Mouse (Mus musculus) midbrain, postnatal 0 days (tissue): ENCODE results near the gene Zdhhc25. TPM values are rescaled to one million over a fixed set of nuclear protein-coding genes. Genes with fewer than 3 reads are reported as not detected.

Experiments used
- ATAC-seq: fragments of 200-750 bp; cut with Nextera tagmentation; 2 replicates; pipeline ENCODE4 v1.8.0; 2017; ENCODE audit warnings: moderate number of reproducible peaks, mild to moderate bottlenecking, moderate TSS enrichment, moderate library complexity; ENCODE audit not compliant: low FRiP score
- DNase-seq: peaks from one replicate; pipeline ENCODE4 v3.0.0-alpha.2; 2015; ENCODE audit warnings: low spot score
- H3K27ac ChIP-seq: fragments of 300-500 bp; sonication (generic); 2 replicates; pipeline ENCODE4 v1.5.1; 2014; ENCODE audit warnings: low read depth, mild to moderate bottlenecking, low read length, mixed read lengths
- H3K27me3 ChIP-seq: fragments of 300-500 bp; sonication (generic); 2 replicates; pipeline ENCODE4 v1.6.1; 2014; ENCODE audit warnings: low read length, control low read depth, mixed read lengths; ENCODE audit not compliant: insufficient read depth
- H3K36me3 ChIP-seq: fragments of 300-500 bp; sonication (generic); 2 replicates; pipeline ENCODE4 v1.6.1; 2014; ENCODE audit warnings: low read length, control low read depth, mixed read lengths; ENCODE audit not compliant: insufficient read depth
- H3K4me1 ChIP-seq: fragments of 300-500 bp; sonication (generic); 2 replicates; pipeline ENCODE4 v1.6.1; 2014; ENCODE audit warnings: mild to moderate bottlenecking, control low read depth, antibody characterized with exemption, low read length, mixed read lengths; ENCODE audit not compliant: insufficient read depth
- H3K4me2 ChIP-seq: fragments of 300-500 bp; sonication (generic); 2 replicates; pipeline ENCODE4 v1.6.1; 2014; ENCODE audit warnings: low read depth, mild to moderate bottlenecking, low read length, mixed read lengths; ENCODE audit not compliant: poor library complexity, severe bottlenecking
- H3K4me3 ChIP-seq: fragments of 300-500 bp; sonication (generic); 2 replicates; pipeline ENCODE4 v1.5.1; 2014; ENCODE audit warnings: low read depth, mild to moderate bottlenecking, low read length, moderate library complexity
- H3K9ac ChIP-seq: fragments of 300-500 bp; sonication (generic); replicated peaks from 2 replicates; pipeline ENCODE4 v1.6.1; 2014; ENCODE audit warnings: mild to moderate bottlenecking, low read length, moderate library complexity, mixed read lengths; ENCODE audit not compliant: poor library complexity, severe bottlenecking
- H3K9me3 ChIP-seq: fragments of 300-500 bp; sonication (generic); 2 replicates; pipeline ENCODE4 v1.6.1; 2016; ENCODE audit warnings: low read length, control low read depth
- CTCF ChIP-seq: IDR thresholded peaks from 2 replicates; pipeline ENCODE4 v1.5.1; 2016; ENCODE audit warnings: antibody characterized with exemption, mild to moderate bottlenecking
- WGBS: fragments of 180-500 bp; shearing (Covaris S2); extraction: QIAGEN DNeasy Blood & Tissue Kit; methylation state at CpG from one replicate; pipeline ENCODE4 v1.1.7; 2014; 5-methylcytosine and 5-hydroxymethylcytosine counted together
- polyA plus RNA-seq: library from polyadenylated mRNA; unstranded; fragments of >200 nt; fragmentation: Nextera tagmentation; extraction: Ambion mirVana; gene quantifications from 2 replicates; pipeline ENCODE4 v1.2.1, GENCODE M21; 2015
- total RNA-seq: library from RNA; depleted of rRNA; stranded (reverse); fragments of >200 nt; gene quantifications from 2 replicates; pipeline ENCODE4 v1.2.3, GENCODE M21; 2014

The Zdhhc25 gene
- total and polyA plus RNA-seq, 2 experiments from 2014 or later, result not detected

- DNase-seq (no peak), ATAC-seq (no peak)
- H3K9me3 ChIP-seq, result no peaks in the 10 kb centered on the region
- H3K4me1 ChIP-seq, result no peaks in the 10 kb centered on the region
- TF ChIP-seq CTCF, result no peak
- H3K4me3 ChIP-seq, result no peak overlapping the region
- H3K27ac ChIP-seq, result no peak overlapping the region
- H3K27me3 ChIP-seq, result peaks cover 4% of the 10 kb centered on the region; the same call in 1 of the 2 replicates
- no peaks in the 10 kb centered on the region for H3K36me3 ChIP-seq
- H3K9ac ChIP-seq, result no peak overlapping the region
- WGBS, result 53% methylated on average over 4 of the region's 4 CpGs
- H3K4me2 ChIP-seq, result no peak overlapping the region
Measured at GRCm38 (mm10) chr15:88565806-88566205, 34.3 kb upstream of the Zdhhc25 start.

GRCm38 (mm10) chr15:88570697-88571096 lies 29.4 kb upstream of the Zdhhc25 start:
- H3K4me3 ChIP-seq, result no peak overlapping the region
- H3K9ac ChIP-seq, result no peak overlapping the region
- peak overlapping the region; percentile 12; the same call in 1 of the 2 replicates for H3K4me2 ChIP-seq
- no peak overlapping the region for H3K27ac ChIP-seq
- no peaks in the 10 kb centered on the region for H3K27me3 ChIP-seq
- H3K9me3 ChIP-seq, result no peaks in the 10 kb centered on the region
- ATAC-seq, result no peak
- no peaks in the 10 kb centered on the region for H3K4me1 ChIP-seq
- WGBS, result 22% methylated on average over 17 of the region's 17 CpGs
- H3K36me3 ChIP-seq, result no peaks in the 10 kb centered on the region
- TF ChIP-seq CTCF, result no peak
- DNase-seq, result peak; percentile 88

DNA sequence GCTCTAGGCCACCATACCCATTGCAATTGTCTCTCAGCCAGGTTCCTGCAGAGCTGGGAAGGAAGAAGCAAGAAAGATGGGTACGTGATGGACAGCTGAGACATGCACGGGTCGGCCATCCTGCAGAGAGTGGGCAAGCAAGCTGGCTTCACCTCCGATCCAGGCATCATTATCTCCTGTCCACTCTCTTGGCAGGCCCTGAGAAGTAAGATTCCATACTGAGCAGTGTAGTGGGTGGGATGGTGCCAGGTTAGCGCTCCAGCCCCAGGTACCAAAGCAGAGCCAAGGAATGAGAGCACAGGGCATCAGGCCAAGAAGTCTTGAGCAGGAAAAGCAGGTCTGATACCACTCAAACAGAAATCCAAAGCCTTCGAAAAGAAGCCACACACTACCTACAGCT lies 20.6 kb upstream of the Zdhhc25 start:
- no peaks in the 10 kb centered on the region for H3K4me1 ChIP-seq
- H3K4me3 ChIP-seq, result no peak overlapping the region
- H3K27ac ChIP-seq, result no peak overlapping the region
- H3K4me2 ChIP-seq, result no peak overlapping the region
- H3K9me3 ChIP-seq, result no peaks in the 10 kb centered on the region
- TF ChIP-seq CTCF, result no peak
- ATAC-seq (no peak), DNase-seq (no peak)
- no peak overlapping the region for H3K9ac ChIP-seq
- WGBS, result 82% methylated on average over 6 of the region's 6 CpGs
- H3K27me3 ChIP-seq, result no peaks in the 10 kb centered on the region
- no peaks in the 10 kb centered on the region for H3K36me3 ChIP-seq

GRCm38 (mm10) chr15:88602496-88602895 lies 2.4 kb downstream of the Zdhhc25 start:
- Histone ChIP-seq H3K4me1 (no peaks in the 10 kb centered on the region), H3K4me2 (no peak overlapping the region), H3K9me3 (no peaks in the 10 kb centered on the region), H3K36me3 (no peaks in the 10 kb centered on the region), H3K27me3 (no peaks in the 10 kb centered on the region), H3K4me3 (no peak overlapping the region), H3K27ac (no peak overlapping the region), H3K9ac (no peak overlapping the region)
- WGBS, result 93% methylated on average over 3 of the region's 3 CpGs
- TF ChIP-seq CTCF, result no peak
- DNase-seq (no peak), ATAC-seq (no peak)

- 67% methylated on average over 9 of the region's 9 CpGs for WGBS
- peak; percentile 60 for DNase-seq
- no peak for TF ChIP-seq CTCF
- no peak for ATAC-seq
- no peaks in the 10 kb centered on the region for H3K4me1 ChIP-seq
- no peaks in the 10 kb centered on the region for H3K27me3 ChIP-seq
- H3K9me3 ChIP-seq, result no peaks in the 10 kb centered on the region
- no peaks in the 10 kb centered on the region for H3K36me3 ChIP-seq
- no peak overlapping the region for H3K9ac ChIP-seq
- no peak overlapping the region for H3K4me3 ChIP-seq
- H3K27ac ChIP-seq, result no peak overlapping the region
- no peak overlapping the region for H3K4me2 ChIP-seq
Measured at GRCm38 (mm10) chr15:88603091-88603732, 3.1 kb downstream of the Zdhhc25 start.

DNA sequence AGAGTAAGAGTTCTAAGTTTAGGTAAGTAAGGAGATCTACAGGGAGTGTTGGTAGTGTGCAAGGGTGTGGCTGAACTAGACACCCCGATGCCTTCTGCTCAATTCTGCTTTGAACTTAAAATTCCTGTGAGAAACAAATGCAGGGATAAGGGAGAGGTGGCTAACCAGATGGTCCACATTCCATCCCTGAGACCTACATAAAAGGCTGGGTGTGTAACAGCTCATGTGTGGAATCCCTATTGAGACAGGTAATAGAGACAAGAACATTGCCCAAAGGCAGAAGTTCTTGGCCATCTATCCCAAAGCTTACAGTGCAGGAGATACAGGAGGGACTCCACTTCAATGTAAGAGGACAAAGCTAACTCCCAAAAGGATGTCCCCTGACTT lies 3.6 kb downstream of the Zdhhc25 start:
- no peak for TF ChIP-seq CTCF
- WGBS, result 89% methylated on average over 1 of the region's 1 CpGs
- H3K36me3 ChIP-seq, result no peaks in the 10 kb centered on the region
- no peak overlapping the region for H3K4me3 ChIP-seq
- H3K4me1 ChIP-seq, result no peaks in the 10 kb centered on the region
- DNase-seq (no peak), ATAC-seq (no peak)
- no peaks in the 10 kb centered on the region for H3K27me3 ChIP-seq
- no peak overlapping the region for H3K4me2 ChIP-seq
- no peak overlapping the region for H3K9ac ChIP-seq
- no peaks in the 10 kb centered on the region for H3K9me3 ChIP-seq
- H3K27ac ChIP-seq, result no peak overlapping the region
